Mouse (Mus musculus) spleen, adult 2 months (tissue): ENCODE measurements at regions not wholly inside any gene's neighbourhood (a gene's known extent, or its start where the extent isn't known, plus 50 kb on each side); places are given as distances from the start of the nearest gene placed in this dataset.

Experiments
- CTCF ChIP-seq: fragments of 200-500 bp; IDR thresholded peaks from 2 replicates; pipeline ENCODE4 v1.5.1; 2011; ENCODE audit warnings: mild to moderate bottlenecking, inconsistent platforms; ENCODE audit not compliant: insufficient read depth, insufficient read length, insufficient replicate concordance; ENCODE audit errors: extremely low read depth
- POLR2A ChIP-seq: fragments of 200-500 bp; IDR thresholded peaks from 2 replicates; pipeline ENCODE4 v1.6.1; 2011; ENCODE audit warnings: low read depth, low read length, inconsistent platforms

GRCm38 (mm10) chr12:71778137-71778536, 52.7 kb upstream of the Daam1 start:
- no peak for TF ChIP-seq POLR2A
- TF ChIP-seq CTCF, result no peak
